Mouse (Mus musculus) CD4-positive naive resting alpha-beta T cell, adult 57 days (primary cell): ENCODE measurements around the gene Ppt2. TPM values are rescaled to one million over a fixed set of nuclear protein-coding genes. Genes with fewer than 3 reads are reported as not detected.

Experiments used
- total RNA-seq: library from RNA; stranded (reverse); gene quantifications from one replicate; pipeline ENCODE4 v1.2.4, GENCODE M21; 2023

The Ppt2 gene
- total RNA-seq = 26.0 TPM

DNA sequence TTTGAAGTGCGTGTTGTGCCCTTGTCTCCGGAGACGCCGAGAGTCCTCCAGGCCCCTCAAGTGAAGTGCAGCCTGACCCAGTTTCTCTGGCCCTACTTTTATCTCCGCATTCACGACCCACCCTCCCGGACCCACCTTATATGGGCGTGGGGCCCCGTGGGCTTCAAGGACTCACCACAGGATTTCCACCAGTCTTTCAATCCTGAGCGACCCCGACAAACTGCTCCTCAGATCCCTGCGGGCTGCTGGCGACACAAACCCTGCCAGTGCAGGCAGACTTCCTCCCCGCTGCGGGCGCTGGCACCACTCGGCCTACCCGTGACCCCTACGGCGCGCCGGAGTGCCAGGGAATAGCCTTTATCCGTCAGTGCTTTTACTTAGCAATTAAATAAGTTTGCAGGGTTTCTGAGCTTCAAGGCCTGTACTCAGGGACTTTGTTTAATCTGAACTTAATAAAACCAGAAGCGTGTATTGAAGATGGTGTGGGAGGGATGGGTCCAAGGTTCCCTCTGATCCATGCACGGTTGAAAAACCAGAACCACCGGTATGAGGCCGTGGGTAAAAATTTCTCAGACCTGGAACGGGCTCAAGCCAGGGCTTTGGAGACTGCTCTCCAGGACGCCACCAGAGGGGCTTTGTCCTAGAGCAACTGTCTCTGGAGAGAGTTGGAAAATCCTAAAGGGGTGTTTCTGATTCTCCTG, at the start of gene Ppt2:
Gene Ppt2 (minus strand): TSS at position 568 of the 701 bp plus-strand sequence.

DNA sequence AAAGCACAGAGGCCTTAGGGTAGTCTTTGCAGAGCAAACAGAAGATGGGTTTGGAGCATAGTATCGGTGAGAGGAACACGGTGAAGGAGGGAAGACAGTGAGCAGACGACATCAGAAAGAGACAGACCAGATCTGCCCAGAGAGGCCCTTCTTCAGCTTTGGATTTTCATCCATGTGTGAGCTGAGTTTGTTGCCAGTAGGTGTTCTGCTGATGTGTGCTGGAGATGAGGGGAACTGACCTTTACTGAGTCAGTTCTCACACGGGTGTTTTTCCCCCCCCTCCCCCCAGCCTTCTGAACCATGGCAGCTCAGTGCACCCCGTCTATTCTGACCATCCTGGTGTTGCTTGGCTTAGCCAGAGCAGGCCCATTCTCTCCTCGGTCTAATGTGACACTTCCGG, 41.9 kb upstream of the Ppt2 start, which contains the start of gene Tnxb:
Gene Tnxb (plus strand): TSS at position 301 of the 400 bp plus-strand sequence.

DNA sequence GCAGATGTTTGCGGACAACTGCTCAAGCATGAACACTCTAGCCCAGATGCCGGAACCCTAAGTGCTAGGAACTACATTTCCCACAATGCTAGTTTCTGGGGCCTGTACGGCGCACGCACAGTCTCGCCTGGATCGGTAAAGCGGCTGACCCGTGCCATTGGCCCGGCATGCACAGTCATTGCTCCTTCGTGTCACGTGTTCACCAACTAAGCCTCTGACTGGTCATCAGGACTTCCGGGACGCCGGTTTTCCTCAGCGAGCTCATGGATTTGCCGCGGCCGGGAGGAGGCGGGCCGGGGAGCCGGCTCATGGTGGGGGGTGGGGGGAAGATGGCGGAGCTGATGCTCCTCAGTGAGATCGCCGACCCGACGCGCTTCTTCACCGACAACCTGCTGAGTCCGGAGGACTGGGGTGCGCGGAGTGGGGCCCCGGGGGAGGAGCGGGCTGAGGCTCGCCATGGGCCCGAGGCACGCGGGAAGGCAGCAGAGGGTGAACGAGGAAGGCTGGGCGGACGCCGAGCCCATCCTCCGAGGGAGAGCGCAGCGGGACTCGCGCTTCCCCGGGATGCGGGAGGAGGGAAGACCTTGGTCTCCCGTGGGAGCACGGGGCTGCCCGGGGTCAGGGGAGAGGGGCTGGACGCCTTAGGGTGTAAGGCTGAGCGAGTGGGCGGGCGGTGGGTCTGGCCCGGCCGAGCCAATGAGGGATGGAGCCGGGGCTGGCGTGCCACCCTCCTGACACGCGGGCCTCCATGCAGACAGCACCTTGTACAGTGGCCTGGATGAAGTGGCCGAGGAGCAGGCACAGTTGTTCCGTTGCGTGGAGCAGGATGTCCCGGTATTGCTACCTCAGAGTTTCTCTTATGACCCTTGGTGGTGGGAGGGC, 18.8 kb upstream of the Ppt2 start, which contains the start of gene Atf6b:
Gene Atf6b (plus strand): TSS at position 241 of the 882 bp plus-strand sequence.

DNA sequence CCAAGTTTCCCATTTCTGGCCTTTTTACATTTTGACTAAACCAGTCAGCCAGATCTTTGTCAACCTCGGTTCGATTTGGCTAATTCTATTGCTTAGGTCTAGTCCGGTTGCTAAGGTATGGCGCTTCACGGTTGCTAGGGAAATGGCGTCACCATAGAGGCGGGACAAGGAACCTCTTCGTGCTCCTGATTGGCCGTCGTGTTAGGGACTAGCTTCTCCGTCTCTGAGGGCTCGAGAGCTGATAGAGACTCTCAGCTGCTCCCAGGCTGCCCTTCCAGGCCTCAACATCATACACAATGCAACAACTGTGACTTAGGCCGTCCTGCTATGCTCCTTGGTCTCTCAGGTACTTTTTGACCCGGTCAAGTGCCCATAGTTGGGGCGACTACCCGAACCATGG, 16.3 kb upstream of the Ppt2 start, which contains the start of gene Fkbpl:
Gene Fkbpl (plus strand): TSS at position 157 of the 400 bp plus-strand sequence.

DNA sequence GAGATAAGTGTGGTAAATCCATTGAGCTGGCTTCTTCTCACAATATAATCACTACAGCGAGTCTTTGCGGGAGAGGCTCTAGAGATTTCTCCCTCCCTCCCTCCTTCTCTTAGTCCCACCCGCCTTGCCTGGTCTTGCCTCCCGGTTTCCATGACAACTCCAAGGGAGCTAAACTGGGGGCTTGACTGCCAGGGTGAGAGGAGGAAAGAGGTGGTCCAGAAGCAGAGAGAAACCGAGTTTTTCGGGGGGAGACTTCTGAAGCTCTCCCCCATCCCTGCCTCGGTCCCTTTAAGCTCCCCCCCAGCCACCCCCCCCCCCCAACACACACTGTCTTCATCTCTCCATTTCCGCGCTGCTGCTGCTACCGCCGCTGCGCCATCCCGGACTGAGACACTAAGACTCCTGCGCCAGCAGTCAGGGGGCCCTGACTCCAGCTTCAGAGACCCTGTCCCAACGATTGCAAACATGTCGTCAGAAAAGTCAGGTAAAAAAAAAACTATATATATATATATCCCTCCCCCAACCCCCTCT, 976 bp upstream of the Ppt2 start, which contains the start of gene Prrt1:
Gene Prrt1 (plus strand): TSS at position 313 of the 531 bp plus-strand sequence.

DNA sequence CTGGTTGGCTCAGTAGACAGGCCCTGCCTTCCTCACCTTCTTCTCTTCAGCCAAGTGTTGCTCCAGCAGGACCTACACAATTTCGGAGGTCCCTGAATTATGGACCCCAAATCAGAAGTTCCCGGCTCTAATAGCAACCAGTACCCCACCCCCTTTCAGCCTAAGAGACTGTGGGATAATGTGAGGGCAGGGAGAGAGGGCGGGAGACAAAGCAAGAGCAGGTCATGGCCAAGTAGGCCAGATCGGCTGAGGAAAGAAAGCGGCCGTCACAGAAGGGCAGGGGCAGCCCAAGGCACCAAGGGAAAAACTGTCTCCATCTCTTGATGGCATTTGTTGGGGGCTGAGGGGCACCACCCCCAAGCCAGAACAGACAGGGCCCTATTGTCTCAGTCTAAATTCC, 12.4 kb downstream of the Ppt2 start, which contains the start of gene Egfl8:
Gene Egfl8 (minus strand): TSS at position 101 of the 400 bp plus-strand sequence.

DNA sequence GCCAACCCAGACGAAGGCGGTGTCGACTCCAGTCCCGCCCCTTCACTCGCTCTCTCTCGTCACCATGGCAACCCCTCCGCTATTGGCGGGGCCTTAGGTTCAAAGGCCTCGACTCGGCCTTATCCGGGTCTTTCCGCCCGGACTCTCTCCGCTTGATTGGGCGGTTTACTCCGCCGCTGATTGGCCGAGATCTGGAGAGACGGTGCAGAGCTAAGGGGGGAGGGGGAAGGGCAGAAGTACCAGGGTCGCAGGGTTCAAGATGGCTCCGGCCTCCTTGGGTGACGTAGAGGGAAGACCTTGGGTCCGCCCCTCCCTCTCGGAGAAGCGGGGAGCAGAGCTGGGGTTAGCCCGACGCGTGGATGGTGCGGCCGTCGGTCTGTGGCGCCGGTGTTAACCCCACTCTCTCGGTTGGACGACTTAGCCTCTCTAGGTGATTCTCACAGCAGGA, 24.2 kb downstream of the Ppt2 start, which contains the start of gene Agpat1:
Gene Agpat1 (plus strand): TSS at position 202 of the 448 bp plus-strand sequence.

DNA sequence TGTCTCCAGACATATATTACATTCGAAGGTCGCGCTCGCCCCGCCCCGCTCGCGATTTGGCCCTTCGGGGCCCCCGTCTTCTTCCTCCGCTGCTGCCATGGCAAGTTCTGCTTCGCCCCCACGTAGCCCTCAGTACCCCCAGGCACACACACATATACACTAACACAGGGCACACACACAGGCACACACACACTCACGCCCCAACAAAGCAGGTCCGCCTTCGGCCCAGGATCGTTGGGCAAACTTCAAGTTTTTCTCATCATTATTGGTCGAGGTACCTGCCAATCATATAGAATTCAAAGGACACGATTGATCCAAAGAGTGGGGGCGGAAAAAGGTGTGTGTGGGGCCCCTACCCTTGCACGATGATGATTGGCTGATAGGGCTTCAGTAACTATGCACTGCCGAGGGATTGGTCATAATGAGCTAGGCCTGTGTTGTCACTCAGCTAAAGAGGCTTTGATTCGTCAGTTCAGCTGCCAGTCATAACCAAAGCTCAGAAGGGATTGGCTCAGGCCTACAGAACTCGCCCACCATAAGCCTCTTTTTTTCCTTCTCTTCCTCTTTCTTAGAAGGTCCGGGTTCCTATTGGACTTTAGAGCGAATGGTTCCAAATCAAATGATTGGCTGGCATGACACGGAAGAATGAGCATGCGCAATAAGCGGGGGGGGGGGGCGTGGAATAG, 24.8 kb downstream of the Ppt2 start, which contains the start of gene Rnf5:
Gene Rnf5 (minus strand): TSS at position 316 of the 686 bp plus-strand sequence.

DNA sequence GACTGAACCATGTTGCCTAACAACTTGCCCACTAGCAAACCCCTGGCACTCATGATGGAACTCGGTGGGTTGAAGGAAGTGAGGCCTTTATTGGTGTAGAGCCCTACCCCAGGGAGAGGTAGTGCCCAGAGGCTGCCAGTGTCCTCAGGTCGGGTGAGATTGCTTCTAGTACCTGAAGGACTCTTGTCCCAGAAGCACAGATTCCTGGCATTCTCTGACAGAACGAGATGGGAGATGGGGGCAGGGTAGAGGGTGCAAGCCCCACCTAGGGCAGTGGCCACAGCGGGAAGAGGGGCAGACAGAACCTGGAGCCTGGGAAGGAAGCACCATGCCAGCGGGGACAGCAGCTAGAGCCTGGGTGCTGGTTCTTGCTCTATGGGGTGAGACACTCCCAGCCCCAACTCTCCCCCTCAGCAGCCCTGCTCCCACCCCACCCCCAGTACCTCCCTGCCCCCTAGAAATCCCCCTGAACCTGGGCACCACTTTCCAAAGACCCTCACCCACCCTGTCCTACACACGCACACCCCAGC, 30.7 kb downstream of the Ppt2 start, which contains the start of gene Ager:
Gene Ager (plus strand): TSS at position 297 of the 530 bp plus-strand sequence.

DNA sequence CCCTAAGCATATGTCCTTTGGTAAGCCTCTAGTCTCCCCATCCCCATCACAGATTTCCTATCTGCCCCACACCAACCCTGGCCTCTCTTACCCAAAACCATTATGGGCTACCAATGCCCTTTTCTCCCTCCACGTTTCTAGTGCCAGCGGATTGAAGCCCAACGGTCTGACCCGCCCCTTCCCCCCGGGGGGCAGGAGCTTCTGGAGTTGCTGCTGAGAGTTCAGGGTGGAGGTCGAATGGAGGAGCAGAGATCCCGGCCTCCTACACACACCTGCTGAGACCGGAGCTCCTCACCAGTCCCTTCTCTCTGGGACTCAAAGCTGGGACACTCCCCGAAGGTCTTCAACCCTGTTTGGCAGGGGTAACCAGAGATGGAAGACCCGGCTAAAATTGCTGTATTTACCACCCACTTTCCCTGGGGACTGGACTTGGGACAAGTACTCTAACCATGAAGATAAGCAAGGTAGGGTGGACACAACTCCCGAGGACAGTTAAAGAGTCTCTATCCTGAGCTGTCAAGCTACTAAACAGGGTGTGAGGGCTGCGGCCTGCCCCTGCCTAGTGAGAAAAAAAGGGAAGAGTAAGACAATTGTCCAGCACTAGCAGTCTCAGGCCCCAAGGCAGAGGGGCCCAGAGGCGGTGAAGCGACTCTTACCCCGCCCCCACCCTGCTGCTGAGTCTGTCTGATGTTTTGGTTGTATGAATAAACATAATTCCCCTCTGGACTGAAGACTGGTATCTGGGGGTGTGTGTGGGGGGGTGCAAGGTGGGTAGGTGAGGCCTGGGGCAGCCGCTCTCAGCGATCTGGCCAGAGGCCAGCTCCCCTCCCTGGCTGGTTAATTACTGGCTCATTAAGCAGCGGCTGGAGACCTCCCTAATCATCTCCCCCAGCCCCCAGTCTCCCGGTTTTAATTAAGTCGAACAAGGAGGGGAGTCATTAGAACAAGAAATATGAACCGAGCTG, 37.0 kb downstream of the Ppt2 start, which contains the start of gene Pbx2:
Gene Pbx2 (plus strand): TSS at position 238 of the 965 bp plus-strand sequence.

DNA sequence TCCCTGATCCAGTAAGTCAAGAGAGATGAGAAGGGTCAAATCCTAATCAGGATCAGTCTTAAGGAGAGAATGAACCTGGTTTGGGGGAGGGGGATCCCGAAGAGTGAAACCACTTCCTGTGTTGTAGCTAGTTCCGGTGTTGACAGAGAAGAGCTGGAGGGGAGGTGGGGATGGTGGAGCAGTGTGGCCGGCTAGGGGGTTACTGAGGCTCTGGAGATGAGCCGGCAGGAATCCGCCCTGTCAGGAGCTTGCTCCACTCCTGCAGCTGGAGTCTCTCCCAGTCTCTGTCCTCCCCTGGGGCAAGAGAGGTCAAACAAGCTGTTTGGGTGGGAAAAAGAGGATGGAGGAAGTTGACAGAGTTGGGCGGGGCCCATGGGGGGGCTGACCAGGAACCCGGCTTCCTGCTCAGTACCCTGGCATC, 38.6 kb downstream of the Ppt2 start, which contains the start of gene Gpsm3:
Gene Gpsm3 (plus strand): TSS at position 126 of the 421 bp plus-strand sequence.

Other genes with a start within 250 kb of the Ppt2 start
- 1.2 TPM for gene BC051142, start 229.7 kb downstream of the Ppt2 start, total RNA-seq
- not detected for gene Btnl4, start 151.2 kb downstream of the Ppt2 start, total RNA-seq
- gene Btnl6, start 111.2 kb downstream of the Ppt2 start, total RNA-seq = not detected
- 1.6 TPM for gene Notch4, start 64.2 kb downstream of the Ppt2 start, total RNA-seq
- gene Gpsm3, start 38.7 kb downstream of the Ppt2 start, total RNA-seq = 251 TPM
- gene Pbx2, start 37.2 kb downstream of the Ppt2 start, total RNA-seq = 61.0 TPM
- gene Ager, start 30.6 kb downstream of the Ppt2 start, total RNA-seq = 9.5 TPM
- gene Rnf5, start 24.8 kb downstream of the Ppt2 start, total RNA-seq = 32.8 TPM
- gene Agpat1, start 24.2 kb downstream of the Ppt2 start, total RNA-seq = 49.9 TPM
- 4.7 TPM for gene Egfl8, start 12.5 kb downstream of the Ppt2 start, total RNA-seq
- gene Prrt1, start 1.0 kb upstream of the Ppt2 start, total RNA-seq = 7.4 TPM
- 3.3 TPM for gene Fkbpl, start 16.3 kb upstream of the Ppt2 start, total RNA-seq
- gene Atf6b, start 18.6 kb upstream of the Ppt2 start, total RNA-seq = 50.7 TPM
- gene Tnxb, start 42.0 kb upstream of the Ppt2 start, total RNA-seq = 0.98 TPM
- gene C4b, start 115.4 kb upstream of the Ppt2 start, total RNA-seq = 4.4 TPM
- 0.33 TPM for gene Cyp21a1, start 176.1 kb upstream of the Ppt2 start, total RNA-seq
- gene Stk19, start 208.4 kb upstream of the Ppt2 start, total RNA-seq = 51.0 TPM
- 96.6 TPM for gene Dxo, start 208.5 kb upstream of the Ppt2 start, total RNA-seq
- gene Skiv2l, start 221.7 kb upstream of the Ppt2 start, total RNA-seq = 117 TPM
- gene Nelfe, start 221.9 kb upstream of the Ppt2 start, total RNA-seq = 27.3 TPM
- 2.4 TPM for gene Cfb, start 234.0 kb upstream of the Ppt2 start, total RNA-seq